Mouse (Mus musculus) MEL (cell line): ENCODE data around the gene Naa25. TPM values are rescaled to one million over a fixed set of nuclear protein-coding genes. Genes with fewer than 3 reads are reported as not detected.

Experiments used
- DNase-seq: peaks from one replicate; pipeline ENCODE4 v3.0.0; 2011; ENCODE audit warnings: low read depth, low spot score
- H3K27ac ChIP-seq: 2 replicates; pipeline ENCODE4 v1.5.1; 2012; ENCODE audit warnings: low read depth, mild to moderate bottlenecking, control low read depth, low read length, moderate library complexity; ENCODE audit not compliant: control insufficient read depth
- H3K27me3 ChIP-seq, 2 experiments: fragments of 150-350 bp in 1 of 2; sonication (generic) in 1 of 2; 2 replicates each; pipeline ENCODE4 v1.6.1; 2012; ENCODE audit warnings: low read length in 2 of 2, mild to moderate bottlenecking in 2 of 2, improper control_type of control experiment in 1 of 2, moderate library complexity in 1 of 2; ENCODE audit not compliant: insufficient read depth in 2 of 2, control insufficient read depth in 1 of 2
- H3K36me3 ChIP-seq, 2 experiments: 2 replicates each; pipeline ENCODE4 v1.6.1; 2012 to 2014; ENCODE audit warnings: low read length in 2 of 2, improper control_type of control experiment in 1 of 2, inconsistent platforms in 1 of 2, mild to moderate bottlenecking in 1 of 2; ENCODE audit not compliant: insufficient read depth in 2 of 2, control insufficient read depth in 1 of 2
- H3K4me1 ChIP-seq, 2 experiments: fragments of 150-350 bp in 1 of 2; sonication (generic) in 1 of 2; 2 replicates each; pipeline ENCODE4 v1.6.1; 2012; ENCODE audit warnings: low read length in 2 of 2, improper control_type of control experiment in 1 of 2, mild to moderate bottlenecking in 1 of 2; ENCODE audit not compliant: insufficient read depth in 2 of 2, control insufficient read depth in 1 of 2
- H3K4me3 ChIP-seq, 2 experiments: fragments of 150-350 bp in 1 of 2; sonication (generic) in 1 of 2; 2 replicates each; pipeline ENCODE4 v1.5.1; 2012; ENCODE audit warnings: low read depth in 2 of 2, low read length in 2 of 2, mild to moderate bottlenecking in 2 of 2, moderate library complexity in 2 of 2, control low read depth in 1 of 2, improper control_type of control experiment in 1 of 2; ENCODE audit not compliant: control insufficient read depth in 1 of 2, insufficient read depth in 1 of 2
- H3K79me2 ChIP-seq: 2 replicates; pipeline ENCODE4 v1.6.1; 2012; ENCODE audit warnings: mild to moderate bottlenecking, low read length, moderate library complexity; ENCODE audit not compliant: control insufficient read depth, poor library complexity, insufficient read depth
- H3K9ac ChIP-seq: 2 replicates; pipeline ENCODE4 v1.6.1; 2012; ENCODE audit warnings: low read depth, mild to moderate bottlenecking, control low read depth, low read length, moderate library complexity; ENCODE audit not compliant: control insufficient read depth, poor library complexity, severe bottlenecking
- H3K9me3 ChIP-seq: fragments of 150-350 bp; sonication (generic); replicated peaks from 2 replicates; pipeline ENCODE4 v1.6.1; 2012; ENCODE audit warnings: mild to moderate bottlenecking, low read length, improper control_type of control experiment, moderate library complexity; ENCODE audit not compliant: insufficient read depth
- CHD1 ChIP-seq: IDR thresholded peaks from 2 replicates; pipeline ENCODE4 v1.6.1; 2012; ENCODE audit warnings: low read depth, mild to moderate bottlenecking, inconsistent platforms, low read length, improper control_type of control experiment
- E2F4 ChIP-seq: IDR thresholded peaks from 2 replicates; pipeline ENCODE4 v1.6.1; 2011; ENCODE audit warnings: low read depth, low read length, improper control_type of control experiment, borderline replicate concordance
- GABPA ChIP-seq: IDR thresholded peaks from 2 replicates; pipeline ENCODE4 v1.6.1; 2012; ENCODE audit warnings: low read depth, mild to moderate bottlenecking, inconsistent platforms, low read length, improper control_type of control experiment, moderate library complexity
- JUND ChIP-seq: IDR thresholded peaks from 2 replicates; pipeline ENCODE4 v1.6.1; 2011; ENCODE audit warnings: low read depth, mild to moderate bottlenecking, improper control_type of control experiment, low read length
- KAT2A ChIP-seq: conservative IDR thresholded peaks from 2 replicates; pipeline ENCODE4 v1.6.1; 2012; ENCODE audit warnings: low read depth, low read length, improper control_type of control experiment, inconsistent platforms
- MAFK ChIP-seq: IDR thresholded peaks from 2 replicates; pipeline ENCODE4 v1.6.1; 2011; ENCODE audit warnings: low read depth, mild to moderate bottlenecking, low read length, improper control_type of control experiment, borderline replicate concordance
- MAX ChIP-seq: IDR thresholded peaks from 2 replicates; pipeline ENCODE4 v1.6.1; 2011; ENCODE audit warnings: low read length, improper control_type of control experiment
- MEF2A ChIP-seq: IDR thresholded peaks from 2 replicates; pipeline ENCODE4 v1.6.1; 2014; ENCODE audit warnings: low read depth, mild to moderate bottlenecking, inconsistent platforms, low read length, improper control_type of control experiment; ENCODE audit not compliant: poor library complexity, insufficient replicate concordance, severe bottlenecking; ENCODE audit errors: extremely low read depth
- MXI1 ChIP-seq: IDR thresholded peaks from 2 replicates; pipeline ENCODE4 v1.6.1; 2011; ENCODE audit warnings: mild to moderate bottlenecking, low read depth, low read length, improper control_type of control experiment
- MYB ChIP-seq: IDR thresholded peaks from 2 replicates; pipeline ENCODE4 v1.6.1; 2011; ENCODE audit warnings: mild to moderate bottlenecking, low read depth, low read length, improper control_type of control experiment
- MYC ChIP-seq: IDR thresholded peaks from 2 replicates; pipeline ENCODE4 v1.6.1; 2011; ENCODE audit warnings: low read depth, mild to moderate bottlenecking, low read length, improper control_type of control experiment, moderate library complexity
- NELFE ChIP-seq: IDR thresholded peaks from 2 replicates; pipeline ENCODE4 v1.6.1; 2011; ENCODE audit warnings: low read depth, low read length, improper control_type of control experiment
- NRF1 ChIP-seq: IDR thresholded peaks from 2 replicates; pipeline ENCODE4 v1.6.1; 2014; ENCODE audit warnings: low read depth, mild to moderate bottlenecking, inconsistent platforms, low read length, improper control_type of control experiment, moderate library complexity; ENCODE audit not compliant: poor library complexity, insufficient read depth, severe bottlenecking
- POLR2A ChIP-seq, 2 experiments: IDR thresholded peaks; 2 replicates each; pipeline ENCODE4 v1.6.1; 2011 to 2012; ENCODE audit warnings: low read length in 2 of 2, mild to moderate bottlenecking in 2 of 2, control low read depth in 1 of 2, improper control_type of control experiment in 1 of 2, low read depth in 1 of 2, moderate library complexity in 1 of 2; ENCODE audit not compliant: control insufficient read depth in 1 of 2, insufficient read depth in 1 of 2, poor library complexity in 1 of 2
- POLR2AphosphoS2 ChIP-seq: IDR thresholded peaks from 2 replicates; pipeline ENCODE4 v1.6.1; 2011; ENCODE audit warnings: low read length, improper control_type of control experiment
- POLR2AphosphoS5 ChIP-seq: IDR thresholded peaks from 2 replicates; pipeline ENCODE4 v1.6.1; 2012; ENCODE audit warnings: low read depth, borderline replicate concordance, mild to moderate bottlenecking, inconsistent platforms, low read length, moderate library complexity, mixed read lengths
- RAD21 ChIP-seq: IDR thresholded peaks from 2 replicates; pipeline ENCODE4 v1.6.1; 2011; ENCODE audit warnings: mild to moderate bottlenecking, low read depth, low read length, improper control_type of control experiment
- RCOR1 ChIP-seq: IDR thresholded peaks from 2 replicates; pipeline ENCODE4 v1.6.1; 2012; ENCODE audit warnings: low read depth, mild to moderate bottlenecking, inconsistent platforms, low read length, improper control_type of control experiment
- SIN3A ChIP-seq: IDR thresholded peaks from 2 replicates; pipeline ENCODE4 v1.6.1; 2012; ENCODE audit warnings: low read length, improper control_type of control experiment, inconsistent platforms
- SMC3 ChIP-seq: IDR thresholded peaks from 2 replicates; pipeline ENCODE4 v1.6.1; 2011; ENCODE audit warnings: low read depth, low read length, improper control_type of control experiment
- TBP ChIP-seq: IDR thresholded peaks from 2 replicates; pipeline ENCODE4 v1.8.0; 2011; ENCODE audit warnings: low read depth, low read length, improper control_type of control experiment
- TCF12 ChIP-seq: IDR thresholded peaks from 2 replicates; pipeline ENCODE4 v1.6.1; 2014; ENCODE audit warnings: low read depth, mild to moderate bottlenecking, inconsistent platforms, low read length, improper control_type of control experiment, moderate library complexity
- UBTF ChIP-seq: IDR thresholded peaks from 2 replicates; pipeline ENCODE4 v1.6.1; 2012; ENCODE audit warnings: low read depth, mild to moderate bottlenecking, inconsistent platforms, low read length, improper control_type of control experiment, moderate library complexity, borderline replicate concordance; ENCODE audit not compliant: insufficient read depth
- USF1 ChIP-seq: IDR thresholded peaks from 2 replicates; pipeline ENCODE4 v1.6.1; 2014; ENCODE audit warnings: low read depth, mild to moderate bottlenecking, inconsistent platforms, low read length, improper control_type of control experiment, moderate library complexity
- USF2 ChIP-seq, 2 experiments: IDR thresholded peaks; 2 replicates each; pipeline ENCODE4 v1.6.1; 2011 to 2012; ENCODE audit warnings: improper control_type of control experiment in 2 of 2, low read length in 2 of 2, borderline replicate concordance in 1 of 2, inconsistent platforms in 1 of 2, low read depth in 1 of 2, mild to moderate bottlenecking in 1 of 2; ENCODE audit not compliant: insufficient read depth in 1 of 2
- ZC3H11A ChIP-seq: IDR thresholded peaks from 2 replicates; pipeline ENCODE4 v1.6.1; 2012; ENCODE audit warnings: low read depth, mild to moderate bottlenecking, inconsistent platforms, low read length, improper control_type of control experiment
- ZKSCAN1 ChIP-seq: IDR thresholded peaks from 2 replicates; pipeline ENCODE4 v1.6.1; 2012; ENCODE audit warnings: low read depth, mild to moderate bottlenecking, inconsistent platforms, low read length, improper control_type of control experiment, moderate library complexity
- ZMIZ1 ChIP-seq: IDR thresholded peaks from 2 replicates; pipeline ENCODE4 v1.6.1; 2012; ENCODE audit warnings: low read depth, mild to moderate bottlenecking, inconsistent platforms, low read length, improper control_type of control experiment, moderate library complexity
- polyA plus RNA-seq, 2 experiments: library from polyadenylated mRNA; stranded (reverse) in 1 of 2; unstranded in 1 of 2; fragments of >175 nt in 1 of 2; fragments of >200 nt in 1 of 2; gene quantifications; 2 replicates each; pipeline versions ENCODE4 v1.2.1 to v1.2.4; 2012; ENCODE audit warnings: low replicate concordance in 2 of 2, low read depth in 1 of 2; ENCODE audit not compliant: insufficient read length in 2 of 2, insufficient read depth in 1 of 2, missing spikeins in 1 of 2
- total RNA-seq: library from RNA; depleted of rRNA; stranded (reverse); fragments of 300-350 nt; gene quantifications from 2 replicates; pipeline ENCODE4 v1.2.3, GENCODE M21; 2012

Naa25 gene
- total and polyA plus RNA-seq, 3 experiments, result 53.0 to 59.6 TPM; not detected in 1

- TF ChIP-seq TCF12 (no peak), CHD1 (no peak), GABPA (no peak), ZKSCAN1 (no peak), POLR2AphosphoS2 (no peak), MAX (no peak; the same call in 1 of the 2 replicates), RAD21 (peak; percentile 41), ZC3H11A (0 out of 2 replicates have a peak, but pooled peaks have one; percentile 25), MEF2A (no peak), UBTF (no peak), KAT2A (no peak)
Measured at GRCm38 (mm10) chr5:121392667-121393380, 4.9 kb upstream of the Naa25 start (continued).

GRCm38 (mm10) chr5:121393402-121393801 lies 4.3 kb upstream of the Naa25 start:
- H3K4me1 ChIP-seq, result peaks cover 0 to 12% of the 10 kb centered on the region in 2 experiments; a peak in 2 of 4 replicates
- H3K4me3 ChIP-seq, result no peak overlapping the region
- no peak overlapping the region for H3K27ac ChIP-seq
- peaks cover 0 to 10% of the 10 kb centered on the region in 2 experiments; a peak in 2 of 4 replicates for H3K36me3 ChIP-seq
- DNase-seq, result no peak
- peaks cover 10% of the 10 kb centered on the region for H3K79me2 ChIP-seq
- H3K9me3 ChIP-seq, result no peaks in the 10 kb centered on the region
- no peak overlapping the region for H3K9ac ChIP-seq
- H3K27me3 ChIP-seq, result no peaks in the 10 kb centered on the region
- TF ChIP-seq POLR2A (IDR thresholded peaks at IDR 0.05; ENCODE audit: control insufficient read depth in 1 of 2, insufficient read depth in 1 of 2, low read depth in 1 of 2, low read length in 2 of 2, poor library complexity in 1 of 2), result no peak
- no peak for TF ChIP-seq USF2 (IDR thresholded peaks at IDR 0.05; ENCODE audit: borderline replicate concordance in 1 of 2, insufficient read depth in 1 of 2, low read depth in 1 of 2, low read length in 2 of 2)
- TF ChIP-seq ZMIZ1, result no peak
- no peak for TF ChIP-seq MYB
- TF ChIP-seq NELFE, result no peak
- TF ChIP-seq KAT2A, result no peak
- no peak for TF ChIP-seq NRF1
- no peak for TF ChIP-seq SMC3
- no peak for TF ChIP-seq USF1
- TF ChIP-seq SIN3A, result no peak
- no peak for TF ChIP-seq RCOR1
- no peak for TF ChIP-seq POLR2AphosphoS5
- no peak for TF ChIP-seq MAFK
- no peak for TF ChIP-seq JUND
- no peak for TF ChIP-seq GABPA
- TF ChIP-seq TBP, result no peak
- no peak for TF ChIP-seq E2F4
- TF ChIP-seq MYC, result no peak
- no peak for TF ChIP-seq UBTF
- no peak for TF ChIP-seq MXI1
